Mouse (Mus musculus) frontal cortex, postnatal 36 days (tissue): ENCODE measurements at regions not wholly inside any gene's neighbourhood (a gene's known extent, or its start where the extent isn't known, plus 50 kb on each side); places are given as distances from the start of the nearest gene placed in this dataset.
A peak's percentile ranks its signal among the peaks of the same experiment; 100 is the strongest.

ENCODE experiments used
- DNase-seq, 2 experiments: peaks; one replicate each; pipeline ENCODE4 v3.0.0; 2022; ENCODE audit warnings: low spot score in 2 of 2

GRCm38 (mm10) chr2:173994301-173995073 is 81.6 kb upstream of the Stx16 start:
- DNase-seq = no peak

GRCm38 (mm10) chr2:174004666-174005065 is 71.4 kb upstream of the Stx16 start:
- DNase-seq = no peak

- DNase-seq = no peak
These were observed 68.1 kb upstream of the Stx16 start for GRCm38 (mm10) chr2:174007976-174008349.

- DNase-seq = no peak
These were observed 67.5 kb upstream of the Stx16 start for GRCm38 (mm10) chr2:174008350-174009218.

GRCm38 (mm10) chr2:174010038-174010437 is 66.1 kb upstream of the Stx16 start:
- no peak for DNase-seq

- DNase-seq = no peak
These were observed 64.7 kb upstream of the Stx16 start for GRCm38 (mm10) chr2:174011399-174011798.

GRCm38 (mm10) chr2:174014361-174014760 is 61.7 kb upstream of the Stx16 start:
- no peak for DNase-seq

- no peak for DNase-seq
These were observed 60.8 kb upstream of the Stx16 start for GRCm38 (mm10) chr2:174015283-174015682.

GRCm38 (mm10) chr2:174016068-174016467 is 60.0 kb upstream of the Stx16 start:
- no peak for DNase-seq

GRCm38 (mm10) chr2:174017042-174017441 is 59.1 kb upstream of the Stx16 start:
- no peak for DNase-seq

- DNase-seq = no peak
These were observed 58.5 kb upstream of the Stx16 start for GRCm38 (mm10) chr2:174017596-174017995.

- no peak for DNase-seq
These were observed 58.1 kb upstream of the Stx16 start for GRCm38 (mm10) chr2:174018002-174018401.

GRCm38 (mm10) chr2:174018986-174019385 is 57.1 kb upstream of the Stx16 start:
- no peak for DNase-seq

- no peak for DNase-seq
These were observed 56.1 kb upstream of the Stx16 start for GRCm38 (mm10) chr2:174019970-174020369.

GRCm38 (mm10) chr2:174020447-174020846 is 55.7 kb upstream of the Stx16 start:
- no peak for DNase-seq

- DNase-seq = no peak
These were observed 54.6 kb upstream of the Stx16 start for GRCm38 (mm10) chr2:174021538-174021937.

GRCm38 (mm10) chr2:174022292-174022691 is 53.8 kb upstream of the Stx16 start:
- no peak for DNase-seq

GRCm38 (mm10) chr2:174025181-174025870 is 50.8 kb upstream of the Stx16 start:
- DNase-seq = peak; percentile 7 to 18
